Mouse (Mus musculus) C2C12 (cell line): ENCODE measurements around the gene Ccdc6. TPM values are rescaled to one million over a fixed set of nuclear protein-coding genes. Genes with fewer than 3 reads are reported as not detected.

Experiments used
- H3K27me3 ChIP-seq: one replicate; pipeline ENCODE4 v1.6.1; 2011; ENCODE audit not compliant: control insufficient read depth, insufficient read depth, insufficient read length
- H3K36me3 ChIP-seq: one replicate; pipeline ENCODE4 v1.6.1; 2011; ENCODE audit not compliant: control insufficient read depth, insufficient read depth
- H3K4me3 ChIP-seq: one replicate; pipeline ENCODE4 v1.5.1; 2011; ENCODE audit warnings: mild to moderate bottlenecking, control low read depth; ENCODE audit not compliant: poor library complexity, insufficient read depth, severe bottlenecking
- H3K79me2 ChIP-seq: one replicate; pipeline ENCODE4 v1.6.1; 2011; ENCODE audit not compliant: control insufficient read depth, insufficient read depth
- H3K79me3 ChIP-seq: one replicate; pipeline ENCODE4 v1.6.1; 2011; ENCODE audit warnings: low read depth, control low read depth
- H3ac ChIP-seq: one replicate; pipeline ENCODE3; 2011; ENCODE audit warnings: low read depth; ENCODE audit not compliant: control insufficient read depth, insufficient read length
- CEBPB ChIP-seq: IDR thresholded peaks from one replicate; pipeline ENCODE4 v1.6.1; 2011; ENCODE audit warnings: low read depth, mild to moderate bottlenecking, control low read depth, moderate library complexity
- CTCF ChIP-seq: IDR thresholded peaks from one replicate; pipeline ENCODE4 v1.5.1; 2011; ENCODE audit not compliant: control insufficient read depth, insufficient read depth, insufficient read length
- FOSL1 ChIP-seq: IDR thresholded peaks from one replicate; pipeline ENCODE4 v1.8.0; 2011; ENCODE audit warnings: mild to moderate bottlenecking, low read length; ENCODE audit not compliant: poor library complexity, insufficient read depth, severe bottlenecking
- MAX ChIP-seq: IDR thresholded peaks from one replicate; pipeline ENCODE4 v1.6.1; 2011; ENCODE audit warnings: mild to moderate bottlenecking, control low read depth
- MYOD1 ChIP-seq: IDR thresholded peaks from one replicate; pipeline ENCODE4 v1.6.1; 2011; ENCODE audit warnings: low read depth; ENCODE audit not compliant: control insufficient read depth, insufficient read length
- MYOG ChIP-seq: IDR thresholded peaks from one replicate; pipeline ENCODE4 v1.6.1; 2011; ENCODE audit not compliant: control insufficient read depth, insufficient read length; ENCODE audit errors: extremely low read depth
- USF1 ChIP-seq: IDR thresholded peaks from one replicate; pipeline ENCODE4 v1.6.1; 2011; ENCODE audit warnings: low read depth, mild to moderate bottlenecking, control low read depth, moderate library complexity
- polyA plus RNA-seq: library from polyadenylated mRNA; unstranded; fragments of >200 nt; fragmentation: generic; extraction: Trizol; gene quantifications from one replicate; pipeline ENCODE4 v1.2.1, GENCODE M21; 2012; ENCODE audit warnings: missing spikeins

The Ccdc6 gene
- polyA plus RNA-seq, 1 experiment: 16.8 TPM

DNA sequence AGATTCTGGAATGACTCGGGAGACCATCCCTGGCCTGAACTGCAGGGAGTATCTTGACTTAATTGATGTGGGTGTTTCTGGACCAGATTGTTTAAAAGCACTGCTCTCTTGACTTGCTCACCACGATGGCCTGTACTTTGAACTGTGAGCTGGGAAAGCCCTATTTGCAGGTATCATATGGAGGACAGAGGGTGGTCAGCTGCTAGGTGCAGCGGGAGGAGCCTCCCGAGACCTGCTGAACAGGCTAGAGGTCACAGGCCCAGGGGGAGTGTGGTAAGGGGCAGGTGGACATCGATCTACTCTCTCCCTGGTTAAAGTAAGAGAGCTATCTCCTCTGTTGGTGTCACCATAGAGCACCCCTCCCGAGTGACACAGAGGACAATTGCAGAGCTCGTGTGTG, 28.6 kb downstream of the Ccdc6 start:
- Histone ChIP-seq H3ac (no peak overlapping the region), H3K79me2 (peaks cover 98% of the 10 kb centered on the region), H3K4me3 (no peak overlapping the region), H3K36me3 (no peaks in the 10 kb centered on the region), H3K79me3 (peaks cover 60% of the 10 kb centered on the region), H3K27me3 (no peaks in the 10 kb centered on the region)
- TF ChIP-seq USF1 (no peak), MAX (no peak), MYOG (no peak), CTCF (no peak), FOSL1 (no peak), MYOD1 (no peak), CEBPB (no peak)

DNA sequence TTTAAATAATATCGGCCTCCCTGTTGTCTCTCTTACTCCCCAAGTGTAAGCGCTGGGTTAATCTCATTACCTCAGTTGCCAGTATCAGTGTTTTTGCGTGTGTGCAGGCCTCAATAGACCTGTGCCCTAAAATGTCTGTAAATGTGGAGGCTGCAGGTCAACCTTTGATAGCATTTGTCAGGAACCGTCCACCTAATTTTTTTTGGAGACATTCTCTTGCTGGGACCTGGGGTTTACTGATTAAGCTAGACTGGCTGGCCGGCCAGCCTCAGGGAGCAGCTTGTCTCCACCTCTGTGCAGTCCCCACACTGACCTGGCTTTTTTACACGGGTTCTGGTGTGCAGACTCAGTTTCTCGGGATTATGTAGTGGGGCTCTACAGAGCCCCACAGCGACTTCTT, 30.4 kb downstream of the Ccdc6 start:
- Histone ChIP-seq H3ac (no peak overlapping the region), H3K27me3 (no peaks in the 10 kb centered on the region), H3K79me3 (peaks cover 58% of the 10 kb centered on the region), H3K79me2 (peaks cover 98% of the 10 kb centered on the region), H3K36me3 (no peaks in the 10 kb centered on the region), H3K4me3 (no peak overlapping the region)
- TF ChIP-seq FOSL1: no peak
- TF ChIP-seq MYOD1: no peak
- TF ChIP-seq CTCF: no peak
- no peak for TF ChIP-seq MAX
- TF ChIP-seq CEBPB: no peak
- TF ChIP-seq MYOG: no peak
- no peak for TF ChIP-seq USF1

- peaks cover 60% of the 10 kb centered on the region for H3K79me3 ChIP-seq
- no peak overlapping the region for H3ac ChIP-seq
- no peaks in the 10 kb centered on the region for H3K27me3 ChIP-seq
- H3K36me3 ChIP-seq: no peaks in the 10 kb centered on the region
- H3K4me3 ChIP-seq: no peak overlapping the region
- H3K79me2 ChIP-seq: peaks cover 98% of the 10 kb centered on the region
- TF ChIP-seq CEBPB (no peak), FOSL1 (no peak), MYOG (no peak), CTCF (no peak), MYOD1 (no peak), MAX (no peak), USF1 (no peak)
Measured at GRCm38 (mm10) chr10:70128408-70128807, 31.5 kb downstream of the Ccdc6 start.

DNA sequence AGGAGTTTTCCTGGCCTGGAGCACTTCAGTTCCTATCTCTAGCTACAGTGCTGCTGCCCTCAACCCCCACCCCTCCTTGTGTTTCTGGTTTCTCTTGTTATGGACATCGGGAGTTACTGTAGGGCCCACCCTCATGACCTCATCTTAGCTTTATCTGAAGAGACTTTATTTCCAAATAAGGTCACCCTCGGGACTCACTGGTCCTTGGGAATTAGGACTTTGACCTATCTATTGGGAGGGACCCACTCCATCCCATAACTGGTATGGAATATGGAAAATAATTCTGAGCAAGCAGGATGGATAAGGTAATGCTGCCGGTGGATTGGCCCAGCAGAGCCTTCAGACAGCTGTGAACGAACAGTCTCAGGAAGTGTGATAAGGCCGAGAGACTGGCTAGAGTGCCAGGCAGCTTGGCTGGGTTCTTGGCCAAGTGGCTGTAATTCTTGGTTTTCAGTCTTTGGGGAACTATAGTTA, 35.2 kb downstream of the Ccdc6 start:
- Histone ChIP-seq H3K79me2 (peaks cover 73% of the 10 kb centered on the region), H3ac (no peak overlapping the region), H3K4me3 (no peak overlapping the region), H3K36me3 (no peaks in the 10 kb centered on the region), H3K27me3 (no peaks in the 10 kb centered on the region), H3K79me3 (peaks cover 39% of the 10 kb centered on the region)
- TF ChIP-seq MYOG: no peak
- no peak for TF ChIP-seq MYOD1
- TF ChIP-seq USF1: no peak
- no peak for TF ChIP-seq CTCF
- TF ChIP-seq FOSL1: no peak
- no peak for TF ChIP-seq CEBPB
- no peak for TF ChIP-seq MAX

DNA sequence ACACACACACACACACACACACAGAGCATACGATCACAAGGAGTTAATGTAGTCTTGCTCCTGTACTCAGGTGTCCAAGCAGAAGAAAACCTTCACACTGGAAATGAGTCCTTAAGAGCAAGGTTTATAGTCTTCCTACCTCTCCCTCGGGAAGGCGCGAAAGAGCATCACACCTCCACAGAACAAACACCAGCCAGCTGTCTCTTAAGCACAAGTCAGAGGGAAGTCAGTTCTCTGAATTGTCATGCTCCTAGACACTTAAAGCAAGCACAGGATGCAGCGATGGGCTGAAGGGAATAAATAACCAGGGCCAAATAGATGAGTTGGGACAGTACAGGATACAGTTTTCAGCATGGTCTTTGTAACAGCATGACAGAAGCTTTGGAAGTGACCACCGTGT, 35.8 kb downstream of the Ccdc6 start:
- Histone ChIP-seq H3K79me2 (peaks cover 71% of the 10 kb centered on the region), H3K4me3 (no peak overlapping the region), H3K36me3 (no peaks in the 10 kb centered on the region), H3ac (no peak overlapping the region), H3K79me3 (peaks cover 40% of the 10 kb centered on the region), H3K27me3 (no peaks in the 10 kb centered on the region)
- TF ChIP-seq CTCF (no peak), MAX (no peak), MYOD1 (no peak), CEBPB (no peak), USF1 (no peak), FOSL1 (no peak), MYOG (no peak)

DNA sequence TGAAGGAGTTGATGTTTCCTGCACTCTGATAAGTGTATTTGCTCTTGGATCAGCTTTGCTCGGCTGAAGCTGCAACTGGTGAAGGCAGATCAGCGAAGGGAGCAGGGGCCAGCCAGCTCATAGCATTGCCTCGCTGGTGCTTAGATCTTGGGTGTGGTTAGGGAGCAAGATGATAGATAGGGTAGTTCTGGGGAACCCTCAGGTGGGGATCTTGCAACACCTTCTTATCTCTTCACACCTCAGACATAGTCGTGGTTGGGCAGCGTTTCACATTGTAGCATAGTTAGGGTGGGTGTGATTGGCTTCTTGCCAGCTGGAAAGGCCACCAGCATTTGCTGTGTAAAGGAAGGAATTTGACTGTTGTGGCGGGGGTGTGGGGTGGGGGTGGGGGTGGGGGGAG, 36.3 kb downstream of the Ccdc6 start:
- H3K79me2 ChIP-seq: peaks cover 71% of the 10 kb centered on the region
- TF ChIP-seq MYOG (no peak), CEBPB (no peak), MYOD1 (no peak), MAX (no peak), FOSL1 (no peak), USF1 (no peak), CTCF (no peak)
- H3K36me3 ChIP-seq: no peaks in the 10 kb centered on the region
- H3K27me3 ChIP-seq: no peaks in the 10 kb centered on the region
- no peak overlapping the region for H3K4me3 ChIP-seq
- H3ac ChIP-seq: no peak overlapping the region
- H3K79me3 ChIP-seq: peaks cover 37% of the 10 kb centered on the region
